Mouse (Mus musculus) C2C12 (cell line): ENCODE measurements around the gene Hoxd10. TPM values are rescaled to one million over a fixed set of nuclear protein-coding genes. Genes with fewer than 3 reads are reported as not detected.

Experiments used
- H3K27me3 ChIP-seq: one replicate; pipeline ENCODE4 v1.6.1; 2011; ENCODE audit not compliant: control insufficient read depth, insufficient read depth, insufficient read length
- H3K36me3 ChIP-seq: one replicate; pipeline ENCODE4 v1.6.1; 2011; ENCODE audit not compliant: control insufficient read depth, insufficient read depth
- H3K4me3 ChIP-seq: one replicate; pipeline ENCODE4 v1.5.1; 2011; ENCODE audit warnings: mild to moderate bottlenecking, control low read depth; ENCODE audit not compliant: poor library complexity, insufficient read depth, severe bottlenecking
- H3K79me2 ChIP-seq: one replicate; pipeline ENCODE4 v1.6.1; 2011; ENCODE audit not compliant: control insufficient read depth, insufficient read depth
- H3K79me3 ChIP-seq: one replicate; pipeline ENCODE4 v1.6.1; 2011; ENCODE audit warnings: low read depth, control low read depth
- H3ac ChIP-seq: one replicate; pipeline ENCODE3; 2011; ENCODE audit warnings: low read depth; ENCODE audit not compliant: control insufficient read depth, insufficient read length
- CEBPB ChIP-seq: IDR thresholded peaks from one replicate; pipeline ENCODE4 v1.6.1; 2011; ENCODE audit warnings: low read depth, mild to moderate bottlenecking, control low read depth, moderate library complexity
- CTCF ChIP-seq: IDR thresholded peaks from one replicate; pipeline ENCODE4 v1.5.1; 2011; ENCODE audit not compliant: control insufficient read depth, insufficient read depth, insufficient read length
- FOSL1 ChIP-seq: IDR thresholded peaks from one replicate; pipeline ENCODE4 v1.8.0; 2011; ENCODE audit warnings: mild to moderate bottlenecking, low read length; ENCODE audit not compliant: poor library complexity, insufficient read depth, severe bottlenecking
- MAX ChIP-seq: IDR thresholded peaks from one replicate; pipeline ENCODE4 v1.6.1; 2011; ENCODE audit warnings: mild to moderate bottlenecking, control low read depth
- MYOD1 ChIP-seq: IDR thresholded peaks from one replicate; pipeline ENCODE4 v1.6.1; 2011; ENCODE audit warnings: low read depth; ENCODE audit not compliant: control insufficient read depth, insufficient read length
- MYOG ChIP-seq: IDR thresholded peaks from one replicate; pipeline ENCODE4 v1.6.1; 2011; ENCODE audit not compliant: control insufficient read depth, insufficient read length; ENCODE audit errors: extremely low read depth
- USF1 ChIP-seq: IDR thresholded peaks from one replicate; pipeline ENCODE4 v1.6.1; 2011; ENCODE audit warnings: low read depth, mild to moderate bottlenecking, control low read depth, moderate library complexity
- polyA plus RNA-seq: library from polyadenylated mRNA; unstranded; fragments of >200 nt; fragmentation: generic; extraction: Trizol; gene quantifications from one replicate; pipeline ENCODE4 v1.2.1, GENCODE M21; 2012; ENCODE audit warnings: missing spikeins

Gene Hoxd10
- polyA plus RNA-seq, 1 experiment = not detected

DNA sequence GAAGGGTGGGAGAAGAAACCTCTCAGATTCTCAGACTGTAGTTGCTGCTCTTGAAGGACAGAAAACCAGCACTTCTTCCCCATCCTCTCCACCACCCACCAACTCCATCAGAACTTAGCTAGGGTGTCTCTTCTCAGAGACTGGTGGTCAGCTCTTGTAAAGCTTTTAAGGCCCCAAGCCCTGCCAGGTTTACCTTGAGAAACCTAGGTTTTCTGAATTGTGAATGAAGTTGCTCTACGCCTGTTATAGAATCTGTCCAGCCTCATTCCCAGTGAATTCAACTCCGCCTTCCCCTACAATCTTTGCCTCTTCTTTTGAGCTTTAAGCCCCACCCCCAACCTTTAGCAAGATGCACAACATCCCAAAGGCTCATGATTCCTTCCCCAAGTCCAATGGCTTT lies 14.6 kb upstream of the Hoxd10 start:
- TF ChIP-seq FOSL1 (no peak), MYOD1 (no peak), USF1 (no peak), MAX (no peak), CEBPB (no peak), MYOG (no peak), CTCF (no peak)
- Histone ChIP-seq H3K27me3 (peaks cover 66% of the 10 kb centered on the region), H3K36me3 (no peaks in the 10 kb centered on the region), H3K79me2 (no peaks in the 10 kb centered on the region), H3K4me3 (no peak overlapping the region), H3K79me3 (no peaks in the 10 kb centered on the region), H3ac (no peak overlapping the region)

- Histone ChIP-seq H3K36me3 (no peaks in the 10 kb centered on the region), H3K4me3 (no peak within 1 kb of the TSS), H3ac (no peak within 1 kb of the TSS), H3K79me2 (no peaks in the 10 kb centered on the region), H3K79me3 (no peaks in the 10 kb centered on the region), H3K27me3 (peaks cover 66% of the 10 kb centered on the region)
- TF ChIP-seq MYOD1 (no peak), FOSL1 (no peak), MAX (no peak), USF1 (no peak), CTCF (no peak), CEBPB (no peak), MYOG (no peak)
These were observed 12.7 kb upstream of the Hoxd10 start, which contains the start of gene Hoxd11 for GRCm38 (mm10) chr2:74678891-74679595. TSS of gene Hoxd11 (plus strand) at chr2:74679557.

- H3K36me3 ChIP-seq = no peaks in the 10 kb centered on the region
- TF ChIP-seq USF1 = no peak
- TF ChIP-seq CTCF = no peak
- TF ChIP-seq CEBPB = no peak
- no peak for TF ChIP-seq FOSL1
- no peak for TF ChIP-seq MAX
- TF ChIP-seq MYOG = no peak
- no peaks in the 10 kb centered on the region for H3K79me2 ChIP-seq
- H3K79me3 ChIP-seq = no peaks in the 10 kb centered on the region
- no peak overlapping the region for H3K4me3 ChIP-seq
- H3K27me3 ChIP-seq = peaks cover 61% of the 10 kb centered on the region
- no peak overlapping the region for H3ac ChIP-seq
These were observed 12.1 kb upstream of the Hoxd10 start for GRCm38 (mm10) chr2:74679596-74679971.

GRCm38 (mm10) chr2:74679980-74680379 lies 11.7 kb upstream of the Hoxd10 start:
- H3ac ChIP-seq = no peak overlapping the region
- H3K36me3 ChIP-seq = no peaks in the 10 kb centered on the region
- TF ChIP-seq USF1 = no peak
- TF ChIP-seq MAX = no peak
- no peak for TF ChIP-seq MYOG
- no peak for TF ChIP-seq CEBPB
- no peak for TF ChIP-seq FOSL1
- no peak for TF ChIP-seq MYOD1
- TF ChIP-seq CTCF = no peak
- peaks cover 57% of the 10 kb centered on the region for H3K27me3 ChIP-seq
- no peak overlapping the region for H3K4me3 ChIP-seq
- no peaks in the 10 kb centered on the region for H3K79me2 ChIP-seq
- H3K79me3 ChIP-seq = no peaks in the 10 kb centered on the region

GRCm38 (mm10) chr2:74680561-74681398 lies 10.9 kb upstream of the Hoxd10 start:
- TF ChIP-seq CTCF (no peak), USF1 (no peak), MYOG (no peak), FOSL1 (no peak), MYOD1 (no peak), CEBPB (no peak), MAX (no peak)
- no peaks in the 10 kb centered on the region for H3K79me2 ChIP-seq
- peaks cover 53% of the 10 kb centered on the region for H3K27me3 ChIP-seq

More at GRCm38 (mm10) chr2:74680561-74681398, 10.9 kb upstream of the Hoxd10 start:
- Histone ChIP-seq H3K4me3 (no peak overlapping the region), H3ac (no peak overlapping the region), H3K79me3 (no peaks in the 10 kb centered on the region), H3K36me3 (no peaks in the 10 kb centered on the region)
